Mouse (Mus musculus): ENCODE measurements around the gene Slc4a10.

GRCm38 (mm10) chr2:62293846-62294245 lies 247.6 kb downstream of the Slc4a10 start:
- TF ChIP-seq CTCF (IDR thresholded peaks at IDR 0.05; ENCODE audit: control insufficient read depth, insufficient read depth, insufficient replicate concordance, low read depth, low read length) (no peak), POLR2A (IDR thresholded peaks at IDR 0.05; ENCODE audit: control insufficient read depth, low read depth, low read length) (no peak)
